Mouse (Mus musculus): Measurements from ENCODE around the gene Shank2. TPM values are rescaled to one million over a fixed set of nuclear protein-coding genes. Genes with fewer than 3 reads are reported as not detected.

Gene Shank2
- polyA plus RNA-seq, 1 experiment from 2014 or later = 0.76 TPM

DNA sequence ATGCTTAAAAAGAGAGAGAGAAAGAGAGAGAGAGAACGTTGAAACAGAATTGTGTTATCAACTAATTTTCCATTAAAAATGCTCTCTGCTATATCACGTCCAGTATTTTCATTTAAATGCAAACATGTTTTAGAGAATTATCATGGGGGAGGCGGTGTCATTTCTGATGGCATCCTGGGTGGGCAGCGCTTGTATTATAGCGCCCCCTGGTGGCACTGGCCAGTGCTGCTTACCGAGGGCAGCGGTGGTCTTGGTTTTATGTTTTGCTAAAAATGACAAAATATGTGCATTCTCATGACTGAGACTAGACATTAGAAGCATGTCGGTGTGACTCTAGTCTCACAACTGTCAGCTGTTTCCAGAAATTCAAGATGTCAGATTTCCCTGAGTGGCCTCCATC is 424.2 kb downstream of the Shank2 start:
- no peak overlapping the region for H3K27ac ChIP-seq (ENCODE audit: low read length)
- 5% methylated on average over 8 of the region's 8 CpGs for WGBS
- ATAC-seq = peak; percentile 32; the same call in 1 of the 2 replicates

DNA sequence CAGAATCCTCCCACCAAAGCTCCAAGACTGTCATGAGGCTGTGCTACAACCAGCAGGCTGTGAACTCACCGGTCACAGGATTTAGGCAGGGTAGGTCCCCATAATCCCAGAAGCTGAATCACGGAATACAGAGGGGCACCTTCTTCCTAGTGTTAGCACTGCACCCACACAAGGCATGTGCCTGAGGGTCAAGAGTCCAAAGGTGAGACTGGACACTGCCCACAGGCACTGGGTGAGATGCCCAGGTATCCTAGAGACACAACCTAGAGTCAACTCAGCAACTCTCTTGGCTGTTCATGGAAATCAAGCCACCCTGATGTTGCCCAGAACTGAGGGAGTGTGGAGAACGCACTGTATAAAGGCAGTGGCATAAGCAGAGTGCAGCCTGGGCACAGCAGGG is 424.9 kb downstream of the Shank2 start:
- no peak for TF ChIP-seq EP300 (IDR thresholded peaks at IDR 0.05)
- no peak for TF ChIP-seq CTCF (IDR thresholded peaks at IDR 0.05)
- no peak overlapping the region for H3K4me3 ChIP-seq (ENCODE audit: low read depth, low read length)
- WGBS = 88% methylated on average over 3 of the region's 3 CpGs
- ATAC-seq (no peak), DNase-seq (ENCODE audit: low spot score) (no peak)
- no peak overlapping the region for H3K4me2 ChIP-seq (replicated peaks; ENCODE audit: low read depth, low read length)
- H3K9ac ChIP-seq (replicated peaks; ENCODE audit: low read depth) = no peak overlapping the region
- H3K27me3 ChIP-seq (replicated peaks; ENCODE audit: insufficient read depth, low read length) = no peaks in the 10 kb centered on the region
- no peak overlapping the region for H3K27ac ChIP-seq (ENCODE audit: low read length)
- no peaks in the 10 kb centered on the region for H3K4me1 ChIP-seq (ENCODE audit: insufficient read depth, low read depth, low read length)
- H3K36me3 ChIP-seq (ENCODE audit: insufficient read depth, low read length) = no peaks in the 10 kb centered on the region
- no peaks in the 10 kb centered on the region for H3K9me3 ChIP-seq (ENCODE audit: low read length)

More for the DNA sequence above, 424.2 kb downstream of the Shank2 start:
- no peak overlapping the region for H3K4me3 ChIP-seq (ENCODE audit: low read depth, low read length)
- TF ChIP-seq CTCF (IDR thresholded peaks at IDR 0.05) (peak; percentile 96), EP300 (IDR thresholded peaks at IDR 0.05) (no peak)
- H3K9ac ChIP-seq (replicated peaks; ENCODE audit: low read depth) = no peak overlapping the region
- no peak overlapping the region for H3K4me2 ChIP-seq (replicated peaks; ENCODE audit: low read depth, low read length)
- H3K36me3 ChIP-seq (ENCODE audit: insufficient read depth, low read length) = no peaks in the 10 kb centered on the region
- DNase-seq (ENCODE audit: low spot score) = peak; percentile 46
- H3K9me3 ChIP-seq (ENCODE audit: low read length) = no peaks in the 10 kb centered on the region
- no peaks in the 10 kb centered on the region for H3K27me3 ChIP-seq (replicated peaks; ENCODE audit: insufficient read depth, low read length)
- H3K4me1 ChIP-seq (ENCODE audit: insufficient read depth, low read depth, low read length) = no peaks in the 10 kb centered on the region

DNA sequence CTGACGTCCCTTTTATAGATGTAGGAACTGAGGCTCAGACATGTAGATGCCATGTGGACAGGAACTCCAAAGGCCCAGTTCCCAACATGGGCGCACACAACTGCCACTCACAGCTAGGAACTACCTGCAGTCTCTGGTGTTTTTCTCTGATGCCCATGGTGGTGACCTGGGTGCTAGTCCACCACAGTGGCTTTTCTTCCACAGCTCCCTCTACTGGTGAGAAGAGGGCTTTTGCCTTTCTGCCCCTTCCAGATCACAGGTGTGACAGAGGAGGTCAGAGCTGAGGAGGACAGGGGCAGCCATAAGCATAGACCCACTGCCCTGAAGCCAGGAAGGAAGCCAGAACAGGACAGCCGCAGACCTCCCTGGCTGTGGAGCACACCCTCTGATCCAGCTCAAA is 425.7 kb downstream of the Shank2 start:
- TF ChIP-seq EP300 (IDR thresholded peaks at IDR 0.05) (no peak), CTCF (IDR thresholded peaks at IDR 0.05) (peak; percentile 54)
- H3K36me3 ChIP-seq (ENCODE audit: insufficient read depth, low read length) = no peaks in the 10 kb centered on the region
- ATAC-seq (no peak), DNase-seq (ENCODE audit: low spot score) (no peak)
- 81% methylated on average over 3 of the region's 3 CpGs for WGBS
- no peak overlapping the region for H3K4me3 ChIP-seq (ENCODE audit: low read depth, low read length)
- H3K9ac ChIP-seq (replicated peaks; ENCODE audit: low read depth) = no peak overlapping the region
- H3K27ac ChIP-seq (ENCODE audit: low read length) = no peak overlapping the region
- H3K4me2 ChIP-seq (replicated peaks; ENCODE audit: low read depth, low read length) = no peak overlapping the region
- no peaks in the 10 kb centered on the region for H3K27me3 ChIP-seq (replicated peaks; ENCODE audit: insufficient read depth, low read length)
- H3K9me3 ChIP-seq (ENCODE audit: low read length) = no peaks in the 10 kb centered on the region
- H3K4me1 ChIP-seq (ENCODE audit: insufficient read depth, low read depth, low read length) = no peaks in the 10 kb centered on the region

DNA sequence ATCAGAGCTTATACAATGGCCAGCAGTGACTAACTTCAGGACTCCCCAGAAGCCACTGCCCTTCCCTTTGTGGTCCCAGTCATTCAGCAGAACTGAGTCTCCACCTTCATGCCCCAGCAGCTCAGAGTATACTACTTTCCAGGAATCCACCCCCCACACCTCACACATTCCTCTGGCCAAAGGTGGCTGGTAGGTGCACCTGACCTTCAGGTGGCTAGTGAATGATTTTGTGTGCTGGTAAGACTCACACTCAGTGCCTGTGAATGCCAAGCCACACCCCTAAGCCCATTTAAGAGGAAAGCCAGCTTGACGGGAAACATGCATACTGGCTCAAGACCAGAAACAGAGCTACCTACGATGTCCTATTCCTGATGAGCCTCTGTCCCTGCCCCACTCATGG is 431.2 kb downstream of the Shank2 start:
- Histone ChIP-seq H3K36me3 (ENCODE audit: insufficient read depth, low read length) (peaks cover 9% of the 10 kb centered on the region), H3K27me3 (replicated peaks; ENCODE audit: insufficient read depth, low read length) (no peaks in the 10 kb centered on the region), H3K4me3 (ENCODE audit: low read depth, low read length) (no peak overlapping the region), H3K9ac (replicated peaks; ENCODE audit: low read depth) (no peak overlapping the region), H3K9me3 (ENCODE audit: low read length) (no peaks in the 10 kb centered on the region), H3K27ac (ENCODE audit: low read length) (no peak overlapping the region), H3K4me1 (ENCODE audit: insufficient read depth, low read depth, low read length) (no peaks in the 10 kb centered on the region), H3K4me2 (replicated peaks; ENCODE audit: low read depth, low read length) (no peak overlapping the region)
- ATAC-seq (no peak), DNase-seq (ENCODE audit: low spot score) (no peak)
- WGBS = 75% methylated on average over 2 of the region's 2 CpGs
- TF ChIP-seq EP300 (IDR thresholded peaks at IDR 0.05) = no peak
- no peak for TF ChIP-seq CTCF (IDR thresholded peaks at IDR 0.05)

DNA sequence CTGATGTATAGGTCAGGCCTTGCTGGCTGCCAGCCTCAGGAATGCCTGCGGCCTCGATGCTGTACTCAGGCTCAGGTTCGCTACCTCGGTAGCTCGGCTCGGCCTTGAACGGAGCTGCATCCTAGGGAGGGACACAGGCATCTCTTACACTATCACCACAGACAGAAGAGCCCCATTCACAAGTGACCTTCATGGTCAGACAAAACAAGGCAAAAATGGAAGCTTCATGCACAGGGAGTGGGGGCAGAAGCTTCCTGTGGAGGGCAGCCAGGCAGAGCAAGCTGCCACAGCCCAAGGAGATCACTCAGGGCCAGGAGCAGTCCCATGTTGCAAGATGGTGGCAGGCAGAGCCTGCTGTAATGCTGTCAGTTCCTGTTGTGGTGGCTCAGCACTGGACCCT is 437.1 kb downstream of the Shank2 start:
- Histone ChIP-seq H3K4me1 (ENCODE audit: insufficient read depth, low read depth, low read length) (no peaks in the 10 kb centered on the region), H3K4me2 (replicated peaks; ENCODE audit: low read depth, low read length) (no peak overlapping the region), H3K9me3 (ENCODE audit: low read length) (no peaks in the 10 kb centered on the region), H3K27me3 (replicated peaks; ENCODE audit: insufficient read depth, low read length) (no peaks in the 10 kb centered on the region), H3K27ac (ENCODE audit: low read length) (no peak overlapping the region), H3K9ac (replicated peaks; ENCODE audit: low read depth) (no peak overlapping the region), H3K4me3 (ENCODE audit: low read depth, low read length) (no peak overlapping the region), H3K36me3 (ENCODE audit: insufficient read depth, low read length) (peaks cover 48% of the 10 kb centered on the region)
- TF ChIP-seq EP300 (IDR thresholded peaks at IDR 0.05) (no peak), CTCF (IDR thresholded peaks at IDR 0.05) (no peak)
- WGBS = 96% methylated on average over 7 of the region's 7 CpGs
- no peak for DNase-seq (ENCODE audit: low spot score)
- ATAC-seq = no peak

DNA sequence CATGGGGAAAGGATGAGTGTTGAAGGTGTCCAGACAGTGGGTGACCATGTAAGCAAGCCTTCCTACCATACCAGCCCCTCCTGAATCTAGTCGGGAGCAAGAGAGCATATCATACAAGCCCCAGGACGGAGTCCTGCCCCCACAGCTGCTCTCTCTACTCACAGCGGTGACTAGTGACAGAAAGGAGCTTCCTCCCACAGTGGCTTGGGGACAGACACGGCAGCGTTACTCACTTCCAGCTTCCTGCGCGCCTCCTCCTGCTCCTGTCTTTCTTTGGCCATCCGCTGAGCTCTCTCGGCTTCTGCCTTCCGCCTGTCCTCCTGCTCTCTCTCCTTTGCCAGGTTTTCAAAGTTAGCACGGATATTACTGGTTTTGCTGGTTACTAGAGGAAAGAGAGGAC is 439.7 kb downstream of the Shank2 start:
- Histone ChIP-seq H3K27me3 (replicated peaks; ENCODE audit: insufficient read depth, low read length) (no peaks in the 10 kb centered on the region), H3K9me3 (ENCODE audit: low read length) (no peaks in the 10 kb centered on the region), H3K27ac (ENCODE audit: low read length) (no peak overlapping the region), H3K4me1 (ENCODE audit: insufficient read depth, low read depth, low read length) (no peaks in the 10 kb centered on the region), H3K4me3 (ENCODE audit: low read depth, low read length) (no peak overlapping the region), H3K4me2 (replicated peaks; ENCODE audit: low read depth, low read length) (no peak overlapping the region), H3K9ac (replicated peaks; ENCODE audit: low read depth) (no peak overlapping the region), H3K36me3 (ENCODE audit: insufficient read depth, low read length) (peaks cover 60% of the 10 kb centered on the region)
- 95% methylated on average over 11 of the region's 11 CpGs for WGBS
- ATAC-seq (no peak), DNase-seq (ENCODE audit: low spot score) (no peak)
- TF ChIP-seq EP300 (IDR thresholded peaks at IDR 0.05) (no peak), CTCF (IDR thresholded peaks at IDR 0.05) (no peak)

DNA sequence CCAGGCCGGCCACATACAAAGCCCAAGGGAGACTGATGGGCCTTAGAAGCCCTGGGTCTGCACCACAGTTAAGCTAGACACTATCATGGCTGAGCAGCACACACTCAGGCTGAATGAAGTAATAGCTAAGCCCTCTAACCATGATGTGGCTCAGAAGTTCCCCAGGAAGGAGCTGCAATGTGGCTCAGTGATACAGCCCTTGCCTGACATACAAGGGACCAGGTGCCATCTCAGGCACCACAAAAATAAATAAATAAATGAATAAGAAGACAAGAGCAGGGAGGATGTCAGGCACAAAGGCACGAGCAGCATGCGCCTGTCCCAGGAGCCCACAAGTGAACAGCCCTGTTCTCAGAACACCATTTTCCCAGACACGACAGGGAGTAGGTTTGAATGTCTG is 440.2 kb downstream of the Shank2 start:
- H3K27ac ChIP-seq (ENCODE audit: low read length) = no peak overlapping the region
- H3K9me3 ChIP-seq (ENCODE audit: low read length) = no peaks in the 10 kb centered on the region
- DNase-seq (ENCODE audit: low spot score) = no peak
- H3K36me3 ChIP-seq (ENCODE audit: insufficient read depth, low read length) = peaks cover 55% of the 10 kb centered on the region
- H3K4me1 ChIP-seq (ENCODE audit: insufficient read depth, low read depth, low read length) = no peaks in the 10 kb centered on the region
- WGBS = 93% methylated on average over 4 of the region's 4 CpGs
- H3K4me2 ChIP-seq (replicated peaks; ENCODE audit: low read depth, low read length) = no peak overlapping the region
- TF ChIP-seq EP300 (IDR thresholded peaks at IDR 0.05) (no peak), CTCF (IDR thresholded peaks at IDR 0.05) (no peak)
- no peak for ATAC-seq
- no peaks in the 10 kb centered on the region for H3K27me3 ChIP-seq (replicated peaks; ENCODE audit: insufficient read depth, low read length)
- no peak overlapping the region for H3K4me3 ChIP-seq (ENCODE audit: low read depth, low read length)
- H3K9ac ChIP-seq (replicated peaks; ENCODE audit: low read depth) = no peak overlapping the region

Measured in lung, postnatal 0 days (tissue).